Mouse (Mus musculus) right cerebral cortex, adult 2 months (tissue): ENCODE data around the gene Josd2.

Experiments
- DNase-seq, 2 experiments: peaks; one replicate each; pipeline ENCODE4 v3.0.0; 2021 to 2022; ENCODE audit warnings: low spot score in 2 of 2

Gene Josd2

DNA sequence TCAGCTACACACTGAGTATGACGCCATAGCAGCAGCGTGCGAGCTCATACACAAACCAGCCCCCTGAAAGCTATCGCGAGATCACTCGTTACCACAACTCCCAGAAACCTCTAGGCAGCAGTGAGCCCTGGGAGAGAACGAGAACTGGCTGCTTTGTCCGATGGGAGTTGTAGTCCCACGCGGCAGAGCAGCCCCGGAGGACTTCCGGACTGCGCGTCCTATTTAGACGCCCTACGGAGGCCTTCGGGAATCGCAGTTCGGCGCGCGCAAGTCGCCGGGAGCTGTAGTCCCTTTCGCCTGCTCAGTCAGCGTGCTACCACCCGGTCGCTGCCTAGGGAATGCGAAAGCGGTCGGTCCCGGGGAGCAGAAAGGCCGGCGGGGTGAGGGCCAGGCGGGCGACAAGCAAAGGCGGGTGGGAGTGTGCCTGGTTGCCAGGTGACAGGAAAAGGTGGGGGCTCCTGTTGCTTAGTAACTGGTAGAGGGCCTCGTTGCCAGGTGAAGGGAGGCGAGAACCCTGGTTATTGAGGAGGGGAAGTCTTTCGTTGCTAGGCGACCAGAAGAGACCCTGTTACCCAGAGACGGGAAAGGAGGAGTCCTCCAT is at the start of gene Josd2:
TSS of gene Josd2 (plus strand) at position 170 of the 601 bp plus-strand sequence.
- peak; percentile 96 to 97 for DNase-seq

DNA sequence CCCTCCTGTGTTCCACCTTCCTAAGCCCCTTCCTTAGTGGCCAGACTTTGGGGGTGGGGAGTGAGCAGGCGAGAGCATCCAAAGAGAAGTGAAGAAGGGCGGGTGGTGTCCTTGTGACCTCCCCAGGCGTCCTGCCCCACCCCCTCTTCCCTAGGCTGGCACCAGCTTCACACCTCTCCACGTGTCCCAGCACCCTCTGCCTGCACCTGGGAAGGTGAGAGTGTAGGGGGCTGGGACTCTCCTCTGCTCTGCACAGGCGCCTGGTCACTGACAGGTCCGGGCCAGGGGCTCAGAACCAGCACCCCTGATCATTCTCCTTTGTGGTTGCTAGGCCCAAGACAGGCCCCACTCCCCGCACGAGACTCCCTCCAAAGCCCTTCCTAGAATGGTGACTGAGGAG is 40.1 kb upstream of the Josd2 start:
- no peak for DNase-seq

DNA sequence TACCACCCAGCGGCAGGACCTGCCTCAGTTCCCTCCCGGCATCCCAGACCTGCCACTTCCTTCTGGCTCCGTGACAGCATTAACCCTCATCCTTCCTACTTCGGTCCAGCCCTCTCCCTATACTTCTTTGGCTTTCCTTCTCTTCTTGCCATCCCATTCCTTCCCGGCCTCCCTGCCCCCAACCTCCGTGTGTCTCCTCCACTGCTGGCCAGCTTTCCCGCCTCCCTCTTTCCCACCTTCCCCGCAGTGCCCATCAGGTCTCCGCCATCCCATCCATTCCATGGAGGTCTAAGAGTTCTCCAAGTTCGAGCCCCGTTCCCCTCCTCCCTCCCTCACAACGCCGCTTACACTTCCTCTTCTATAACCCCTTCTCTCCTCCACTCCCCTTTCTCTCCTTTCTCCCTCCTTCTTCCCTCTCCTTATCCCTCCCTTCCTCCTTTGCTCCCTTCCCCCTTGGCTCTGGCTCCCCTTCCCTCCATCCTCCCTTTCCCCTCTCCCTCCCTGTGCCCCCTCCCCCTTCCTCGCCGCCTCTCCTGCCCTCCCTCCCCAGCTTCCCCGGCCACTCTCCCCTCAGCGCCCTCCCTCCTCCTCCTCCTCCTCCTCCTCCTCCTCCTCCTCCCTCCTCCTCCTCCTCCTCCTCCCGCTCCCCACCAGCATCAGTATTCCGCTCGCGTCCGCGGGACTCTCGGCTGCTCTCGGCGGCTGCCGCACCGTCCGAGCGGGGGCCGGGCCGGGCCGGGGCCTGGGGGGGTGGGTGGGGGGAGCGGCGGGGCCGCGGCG is 39.4 kb upstream of the Josd2 start:
- DNase-seq, result peak; percentile 50 to 54

DNA sequence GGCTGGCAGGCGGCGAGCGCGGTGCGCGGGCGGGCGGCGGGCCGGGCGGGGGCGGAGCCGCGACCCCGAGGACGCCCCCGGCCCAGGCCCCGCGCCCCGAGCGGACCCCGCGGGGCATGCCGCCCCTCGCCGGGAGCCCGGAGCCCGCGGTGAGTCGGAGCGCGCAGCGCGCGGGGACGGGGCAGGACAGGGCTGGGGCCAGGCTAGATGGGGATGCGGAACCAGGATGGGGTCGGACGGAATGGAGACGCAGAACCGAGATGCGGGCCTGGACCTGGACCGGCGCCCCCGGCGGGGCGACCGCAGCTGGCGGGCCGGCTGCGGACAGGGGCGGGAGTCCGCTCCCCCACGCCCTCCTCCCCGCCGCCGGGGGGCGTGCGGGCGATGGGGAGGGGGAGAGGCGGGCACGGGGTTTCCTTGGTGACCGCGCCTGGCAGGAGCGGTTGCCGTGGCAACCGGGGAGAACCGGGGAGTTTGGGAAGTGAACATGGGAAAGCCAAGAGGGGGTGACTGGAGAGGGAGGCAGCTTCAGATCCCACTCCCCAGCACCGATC is 38.7 kb upstream of the Josd2 start, which contains the start of gene Lrrc4b:
TSS of gene Lrrc4b (plus strand) at position 51 of the 554 bp plus-strand sequence.
- DNase-seq, result peak; percentile 76 to 80

DNA sequence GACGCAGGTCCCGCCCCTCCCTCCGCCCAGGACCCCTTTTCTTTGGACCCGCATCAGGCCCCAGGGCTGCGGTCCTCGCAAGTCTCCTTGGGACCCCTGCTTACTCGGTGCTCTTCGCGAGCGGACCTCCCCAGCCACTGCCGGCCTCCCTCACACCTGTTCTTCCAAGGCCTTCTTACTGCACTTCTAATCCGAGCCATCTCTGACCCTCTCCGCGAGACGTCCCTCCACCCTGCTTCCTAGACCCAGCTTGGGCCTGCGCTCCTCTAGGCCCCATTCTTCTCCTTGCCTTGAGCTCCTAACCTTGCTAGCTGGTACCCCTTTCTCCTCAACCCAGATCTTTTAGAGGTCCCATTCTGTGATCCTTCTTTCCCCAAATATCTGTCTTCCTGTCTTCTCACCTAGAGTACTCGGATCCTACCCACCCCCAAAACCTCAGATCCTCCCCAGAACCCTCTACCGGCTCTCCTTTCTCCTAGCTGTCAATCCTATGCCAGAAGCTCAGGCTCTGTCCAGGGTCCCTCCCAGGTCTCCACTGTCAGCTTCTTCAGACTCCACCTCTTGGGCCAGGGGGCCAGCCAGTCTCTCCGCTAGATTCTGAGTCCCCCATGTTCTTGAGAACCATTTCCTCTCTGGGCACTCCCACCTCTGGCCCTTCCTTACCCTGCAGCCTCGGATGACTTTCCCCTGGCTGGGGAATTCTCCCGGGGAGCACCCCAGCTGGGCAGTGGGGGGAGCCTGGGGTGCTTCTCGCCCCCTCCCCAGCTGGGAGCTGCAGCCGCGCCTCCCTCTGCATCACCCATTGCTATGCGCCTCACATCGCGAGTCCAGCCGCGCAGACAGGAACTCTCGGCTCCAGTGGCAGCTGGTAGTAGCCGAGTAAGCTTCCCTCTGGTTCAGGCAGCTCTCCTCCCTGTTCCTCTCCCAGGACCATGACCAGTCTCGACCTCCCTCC is 38.0 kb upstream of the Josd2 start:
- DNase-seq, result peak; percentile 59 to 69

DNA sequence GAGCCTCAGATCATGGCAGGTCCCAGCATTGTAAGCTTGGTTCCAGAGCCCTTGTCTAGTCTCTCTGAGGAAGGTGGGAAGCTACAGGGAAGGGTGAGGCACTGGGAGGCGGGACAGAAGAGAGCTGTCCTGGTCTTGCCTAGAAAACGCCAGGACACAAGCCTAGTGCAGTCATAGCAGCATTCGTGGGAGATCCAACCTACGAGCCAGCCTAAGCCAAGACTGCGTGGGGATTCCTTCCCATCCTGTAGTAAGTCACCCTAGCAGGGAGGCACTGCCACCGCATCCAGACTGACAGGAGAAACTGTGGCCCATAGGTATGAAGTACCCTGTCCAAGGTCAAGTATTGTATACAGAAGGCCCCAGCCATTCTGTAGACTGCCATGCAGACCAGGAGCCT is 35.2 kb upstream of the Josd2 start:
- peak in 1 of 2 experiments; percentile 44 for DNase-seq

DNA sequence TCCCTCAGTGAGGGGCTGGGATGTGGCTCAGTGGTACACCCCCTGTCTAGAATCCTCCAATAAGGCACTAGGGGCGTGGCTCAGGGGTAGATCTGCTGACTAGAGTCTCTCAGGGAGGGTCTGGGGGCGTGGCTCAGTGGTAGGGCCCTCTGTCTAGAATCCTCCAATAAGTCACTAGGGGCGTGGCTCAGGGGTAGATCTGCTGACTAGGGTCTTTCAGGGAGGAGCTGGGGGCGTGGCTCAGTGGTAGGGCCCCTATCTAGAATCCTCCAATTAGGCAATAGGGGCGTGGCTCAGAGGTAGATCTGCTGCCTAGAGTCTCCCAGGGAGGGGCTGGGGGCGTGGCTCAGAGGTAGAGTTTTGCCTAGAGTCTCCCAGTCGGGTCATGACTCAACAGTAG is 34.4 kb upstream of the Josd2 start:
- DNase-seq, result no peak

DNA sequence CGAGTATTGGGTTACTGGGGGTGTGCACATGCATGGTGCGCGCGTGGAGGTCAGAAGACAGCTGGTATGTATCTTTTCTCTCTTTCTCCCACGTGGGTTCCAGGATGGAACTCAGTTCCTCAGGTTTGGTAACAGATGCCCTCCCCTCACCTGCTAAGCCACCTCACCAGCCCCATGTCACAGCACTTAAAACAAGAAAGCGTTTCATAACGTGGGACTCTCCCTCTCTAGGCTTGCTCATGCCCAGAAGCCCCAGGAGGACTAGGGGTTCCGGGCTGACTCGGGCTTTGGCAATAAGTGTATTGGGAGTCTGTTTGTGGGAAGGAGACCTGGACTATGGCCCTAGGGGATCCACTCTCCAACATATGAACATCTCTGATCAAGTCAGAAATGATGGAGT is 33.7 kb upstream of the Josd2 start:
- DNase-seq, result no peak

DNA sequence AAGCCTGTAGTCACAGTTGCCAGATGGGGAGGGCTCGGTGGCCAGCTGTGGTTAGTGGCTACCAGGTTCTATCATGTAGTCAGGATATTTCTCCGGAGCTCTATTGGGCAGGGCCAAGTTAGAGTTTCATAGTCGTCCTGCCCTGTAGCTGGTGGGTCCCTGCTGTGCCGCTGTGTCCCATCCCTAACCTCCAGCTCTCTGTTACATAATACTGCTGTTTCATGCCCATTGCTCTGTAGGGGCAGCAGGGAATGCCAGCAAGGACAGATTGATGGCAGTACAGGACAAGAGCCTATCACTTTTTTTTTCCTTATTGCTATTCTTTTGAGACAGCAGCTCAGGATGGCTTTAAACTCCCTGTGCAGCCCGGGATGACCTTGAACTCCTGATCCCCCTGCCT is 32.0 kb upstream of the Josd2 start:
- DNase-seq, result no peak

DNA sequence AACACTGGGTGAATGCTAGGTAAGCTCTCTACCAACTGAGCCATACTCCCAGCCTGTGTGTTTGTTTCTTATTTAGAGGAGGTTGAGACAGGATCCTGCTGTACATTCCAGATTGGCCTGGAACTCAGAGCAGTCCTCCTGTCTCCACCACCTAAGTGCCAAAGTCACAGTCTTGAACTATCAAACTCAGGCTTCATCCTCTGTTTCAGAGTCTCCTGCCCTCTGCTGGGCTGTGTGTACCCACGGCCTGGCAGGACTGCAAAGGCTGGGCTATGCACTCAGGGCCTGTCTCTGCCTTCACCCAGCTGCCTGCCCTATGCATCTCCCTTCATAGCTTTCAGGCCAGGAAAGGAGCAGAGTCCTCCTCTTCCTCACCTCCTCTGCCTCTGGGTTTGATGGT is 31.5 kb upstream of the Josd2 start:
- no peak for DNase-seq

DNA sequence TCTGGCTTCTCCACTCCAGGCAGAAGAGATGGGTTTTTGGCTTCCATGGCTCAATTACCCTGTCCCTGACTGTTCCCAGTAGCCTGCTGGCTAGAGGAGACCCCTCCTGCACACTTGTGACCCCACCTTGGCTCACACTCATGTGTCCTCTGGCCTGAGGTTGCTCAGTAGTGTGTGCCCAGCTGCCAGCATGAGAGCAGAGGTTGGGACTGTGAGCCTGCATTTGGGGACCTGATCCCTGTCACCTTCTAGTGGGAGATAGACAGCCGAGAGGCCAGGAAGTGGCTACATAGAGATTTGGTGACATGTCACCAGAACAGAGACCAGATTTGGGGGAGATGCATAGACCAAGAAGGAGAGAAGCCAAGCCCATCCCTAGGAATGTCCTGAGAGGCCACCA is 30.6 kb upstream of the Josd2 start:
- no peak for DNase-seq

DNA sequence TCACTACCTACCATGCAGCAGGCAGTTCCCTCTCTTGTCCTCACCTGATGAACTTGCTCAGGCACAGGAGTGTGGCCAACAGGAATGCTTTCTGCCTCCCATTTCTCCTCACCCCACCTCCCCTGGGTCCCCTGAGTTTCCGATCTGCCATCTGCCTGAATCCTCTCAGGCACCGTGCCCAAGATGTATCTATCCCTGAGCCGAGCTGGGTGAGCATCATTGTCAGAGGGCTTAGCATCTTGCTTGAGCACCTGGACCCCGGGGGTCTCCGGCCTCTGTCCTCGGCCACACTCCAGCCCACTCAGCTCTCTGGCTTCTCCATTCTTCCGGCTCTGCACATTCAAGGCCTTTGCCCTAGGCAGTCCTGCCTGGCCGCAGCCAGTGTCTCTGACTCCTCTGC is 29.8 kb upstream of the Josd2 start:
- no peak for DNase-seq

DNA sequence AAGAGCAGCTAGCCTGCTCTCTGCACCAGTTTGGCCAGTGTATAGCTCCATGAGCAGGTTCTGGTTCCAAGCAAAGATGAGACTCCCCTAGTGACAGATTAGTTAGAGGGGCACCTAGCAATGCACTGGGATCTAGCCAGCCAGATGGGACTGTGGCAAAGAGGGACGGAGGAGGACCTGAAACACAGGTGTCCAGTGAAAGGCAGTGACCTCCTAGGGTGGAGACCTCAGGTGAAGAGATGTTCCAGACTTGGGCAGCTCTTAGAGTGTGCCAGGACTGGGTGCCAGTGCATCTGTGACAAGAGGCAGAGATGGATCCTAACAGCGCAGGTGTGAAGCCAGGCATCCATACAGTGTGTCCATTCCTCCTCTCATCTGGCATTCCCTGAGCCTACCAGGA is 28.1 kb upstream of the Josd2 start:
- no peak for DNase-seq

DNA sequence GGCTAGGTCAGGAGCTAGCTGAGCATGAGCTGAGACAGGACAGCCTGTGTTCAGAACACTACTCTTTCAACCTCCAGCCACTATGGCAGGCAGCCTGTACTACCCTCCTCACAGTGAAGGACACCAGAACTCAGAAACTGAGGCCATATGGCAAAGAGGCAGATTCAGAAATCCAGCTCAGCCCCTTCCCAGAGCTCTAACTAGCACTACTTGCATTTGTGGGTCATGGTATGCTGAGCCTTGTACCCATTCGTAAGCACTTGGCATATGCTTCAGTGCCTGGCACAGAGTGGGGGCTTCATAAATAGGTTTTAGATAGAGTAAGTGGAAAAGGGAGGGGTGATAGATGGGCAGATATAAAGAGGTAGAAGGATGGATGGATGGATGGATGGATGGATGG is 27.3 kb upstream of the Josd2 start:
- DNase-seq, result no peak

DNA sequence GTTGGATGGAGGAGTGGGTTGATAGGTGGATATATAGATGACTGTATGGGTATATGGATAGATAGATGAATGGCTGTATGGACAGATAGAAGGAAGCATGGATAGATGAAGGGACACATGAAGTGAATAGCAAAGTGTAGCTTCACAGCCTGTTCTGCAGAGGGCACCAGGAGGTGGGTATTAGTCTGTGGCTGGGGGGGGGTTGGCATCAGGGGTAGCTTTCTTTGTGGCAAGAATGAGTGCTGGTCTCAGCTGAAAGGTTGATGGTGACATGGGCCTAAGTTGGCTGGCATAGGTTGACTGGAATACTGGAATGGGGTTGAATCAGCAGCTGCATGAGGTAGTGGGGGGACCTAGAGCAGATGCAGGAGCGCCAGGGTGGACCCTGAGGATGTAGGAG is 26.6 kb upstream of the Josd2 start:
- no peak for DNase-seq

DNA sequence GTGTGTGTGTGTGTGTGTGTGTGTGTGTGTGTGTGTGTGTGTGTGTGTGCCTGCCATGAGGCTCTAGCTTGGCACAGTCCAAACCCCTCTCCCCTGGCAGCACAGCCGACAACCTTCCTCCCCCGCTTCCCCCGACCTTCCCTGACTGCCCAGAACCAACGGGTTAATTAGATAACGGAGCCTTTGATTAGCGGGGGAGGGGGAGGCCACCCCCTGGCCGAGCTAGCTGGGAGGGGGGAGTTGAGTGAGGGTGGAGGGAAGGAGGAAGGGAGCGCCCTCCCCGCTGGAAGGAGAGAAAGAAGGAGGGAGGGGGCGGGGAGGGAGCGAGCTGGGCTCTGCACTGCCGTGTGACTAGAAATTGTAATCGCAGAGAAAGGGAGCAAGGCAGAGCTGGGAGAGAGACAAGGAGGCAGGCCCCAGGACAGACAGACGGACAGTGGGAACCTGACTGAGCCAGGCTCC is 26.1 kb upstream of the Josd2 start:
- DNase-seq, result peak; percentile 64 to 68

DNA sequence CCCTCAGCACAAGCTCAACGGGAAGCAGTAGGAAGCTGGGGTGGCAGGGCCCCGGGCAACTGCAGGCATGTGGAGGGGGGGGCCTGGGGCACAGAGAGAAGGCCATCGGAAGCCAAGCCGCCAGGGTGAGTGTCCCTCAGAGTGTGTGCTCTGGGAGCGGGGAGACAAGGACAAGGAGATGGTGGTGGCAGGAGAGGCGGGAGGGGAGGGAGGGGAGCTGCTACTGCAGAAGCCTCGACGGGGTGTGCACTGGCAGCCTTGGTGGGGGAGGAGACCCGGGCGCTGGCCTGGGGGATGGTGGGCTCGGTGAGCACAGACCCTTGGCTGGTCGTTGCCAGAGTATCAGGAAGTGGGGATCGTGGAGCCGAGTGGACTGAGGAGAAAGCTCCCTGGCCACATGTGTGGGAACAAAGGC is 25.4 kb upstream of the Josd2 start:
- peak in 1 of 2 experiments; percentile 46 for DNase-seq

DNA sequence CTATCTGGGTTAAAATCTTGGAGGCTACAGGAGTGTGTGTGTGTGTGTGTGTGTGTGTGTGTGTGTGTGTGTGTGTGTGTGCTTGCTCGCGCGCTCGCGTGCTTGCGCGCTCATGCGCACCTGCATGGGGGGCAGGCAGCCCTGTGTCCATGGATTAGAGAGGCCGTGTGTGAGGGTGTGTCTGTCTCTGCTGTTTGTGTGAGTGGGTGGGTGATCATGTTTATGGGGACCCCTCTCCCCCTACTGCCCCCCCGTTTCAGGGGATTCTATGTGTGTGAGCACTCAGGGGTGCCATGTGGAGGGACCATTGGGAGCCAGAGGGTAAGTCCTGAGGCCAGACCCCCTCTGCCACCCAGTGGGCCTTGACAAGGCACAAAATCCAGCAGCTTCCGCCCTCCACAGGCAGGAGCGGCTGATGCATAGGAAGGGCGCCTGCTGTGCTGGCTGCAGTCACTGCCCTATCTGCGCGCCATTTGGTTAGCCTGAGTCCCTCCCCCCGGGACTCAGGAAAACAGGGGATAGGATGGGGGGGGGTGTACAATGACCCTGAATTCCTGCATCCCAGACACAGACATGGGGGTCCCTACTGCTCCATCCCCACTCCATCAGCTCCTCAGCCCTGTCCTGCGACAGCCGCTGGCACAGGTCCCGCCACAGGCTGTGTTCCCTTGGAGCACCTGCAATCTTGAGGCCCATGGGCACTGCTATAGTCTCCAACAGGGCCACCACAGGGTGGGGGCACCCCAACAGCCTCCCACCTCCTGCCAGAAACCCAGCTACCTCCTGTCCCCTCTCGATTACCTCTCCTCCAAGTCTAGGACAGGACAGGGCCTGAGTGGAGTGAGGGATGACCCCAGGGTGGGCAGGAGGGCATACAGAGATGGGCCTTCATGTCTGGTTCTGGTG is 24.3 kb upstream of the Josd2 start:
- DNase-seq, result peak in 1 of 2 experiments; percentile 54

DNA sequence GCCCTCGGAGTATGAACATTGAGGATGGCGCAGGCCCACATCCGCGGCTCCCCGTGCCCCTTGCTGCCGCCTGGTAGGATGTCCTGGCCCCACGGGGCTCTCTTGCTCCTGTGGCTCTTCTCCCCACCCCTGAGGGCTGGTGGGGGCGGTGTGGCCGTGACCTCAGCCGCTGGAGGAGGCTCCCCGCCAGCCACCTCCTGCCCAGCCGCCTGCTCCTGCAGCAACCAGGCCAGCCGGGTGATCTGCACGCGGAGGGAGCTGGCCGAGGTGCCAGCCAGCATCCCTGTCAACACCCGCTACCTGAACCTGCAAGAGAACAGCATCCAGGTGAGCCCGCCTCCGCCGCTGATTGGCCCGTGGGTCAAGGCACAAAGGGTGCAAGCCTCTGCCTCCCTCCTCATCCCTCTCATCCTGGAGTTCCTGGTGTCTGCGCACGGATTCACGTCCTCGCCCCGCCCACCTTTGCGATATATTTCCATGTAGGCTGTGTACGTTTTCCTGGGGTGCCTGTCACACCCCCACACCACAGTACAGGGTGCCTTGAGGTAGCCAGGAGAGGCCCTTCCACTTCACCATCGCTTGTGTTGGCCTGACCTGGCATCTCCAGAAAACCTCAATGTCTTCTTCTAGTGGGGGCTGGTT is 22.8 kb upstream of the Josd2 start:
- DNase-seq, result peak in 1 of 2 experiments; percentile 43

DNA sequence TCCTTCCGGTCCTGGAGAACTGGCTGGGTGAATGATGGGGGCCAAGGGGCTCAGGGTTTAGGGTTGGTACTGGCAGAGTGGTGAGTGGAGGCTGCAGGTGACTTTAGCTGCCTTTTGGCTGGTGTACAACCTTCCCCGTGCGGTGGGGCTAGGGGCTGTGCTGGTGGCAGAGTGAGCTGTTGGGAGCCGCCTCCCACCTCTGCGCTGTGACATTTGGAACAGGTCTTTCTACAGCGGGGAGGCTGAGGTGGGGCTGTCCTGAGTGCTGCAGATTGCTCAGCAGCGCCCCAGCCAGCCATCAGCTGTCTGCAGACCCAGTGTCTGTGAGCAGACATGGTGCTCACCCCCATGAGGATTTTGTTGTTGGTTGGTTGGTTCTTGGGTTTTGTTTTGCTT is 22.3 kb upstream of the Josd2 start:
- peak in 1 of 2 experiments; percentile 49 for DNase-seq
